Mouse (Mus musculus) G1E (cell line): ENCODE results near the gene Olfr670. TPM values are rescaled to one million over a fixed set of nuclear protein-coding genes. Genes with fewer than 3 reads are reported as not detected.
"Not testable (repeated sequence)": the region's sequence is repeated elsewhere in the genome, so short reads cannot be mapped to it uniquely, and the experiment has no call there.

Experiments used
- ATAC-seq: 2 replicates; pipeline ENCODE4 v1.8.0; 2016; ENCODE audit warnings: mild to moderate bottlenecking; ENCODE audit not compliant: insufficient number of reproducible peaks, poor library complexity, low FRiP score, severe bottlenecking; ENCODE audit errors: extremely low read depth
- DNase-seq: peaks from one replicate; pipeline ENCODE4 v3.0.0; 2012; ENCODE audit warnings: low spot score
- H3K27me3 ChIP-seq: 2 replicates; pipeline ENCODE4 v1.6.1; 2012; ENCODE audit warnings: mild to moderate bottlenecking, low read length, inconsistent platforms; ENCODE audit not compliant: insufficient read depth
- H3K36me3 ChIP-seq: replicated peaks from 2 replicates; pipeline ENCODE3; 2012; ENCODE audit warnings: mild to moderate bottlenecking, inconsistent platforms
- H3K4me1 ChIP-seq: 2 replicates; pipeline ENCODE4 v1.6.1; 2012; ENCODE audit warnings: low read depth, low read length, inconsistent platforms, mixed read lengths; ENCODE audit not compliant: insufficient read depth
- H3K4me3 ChIP-seq: 2 replicates; pipeline ENCODE4 v1.5.1; 2012; ENCODE audit warnings: low read depth, mild to moderate bottlenecking, inconsistent platforms, low read length, moderate library complexity, mixed read lengths
- H3K9me3 ChIP-seq: replicated peaks from 2 replicates; pipeline ENCODE4 v1.6.1; 2012; ENCODE audit warnings: inconsistent platforms
- CTCF ChIP-seq: IDR thresholded peaks from 2 replicates; pipeline ENCODE4 v1.5.1; 2012; ENCODE audit warnings: low read depth, low read length, inconsistent platforms, mixed read lengths
- GATA1 ChIP-seq: IDR thresholded peaks from 2 replicates; pipeline ENCODE4 v1.6.1; 2012; ENCODE audit warnings: borderline replicate concordance, low read length, inconsistent platforms, mixed read lengths
- GATA2 ChIP-seq: IDR thresholded peaks from 2 replicates; pipeline ENCODE4 v1.6.1; 2012; ENCODE audit warnings: low read depth, low read length, inconsistent platforms, borderline replicate concordance
- POLR2AphosphoS5 ChIP-seq: IDR thresholded peaks from 2 replicates; pipeline ENCODE4 v1.6.1; 2012; ENCODE audit warnings: low read depth, low read length, inconsistent platforms; ENCODE audit not compliant: insufficient replicate concordance
- TAL1 ChIP-seq: conservative IDR thresholded peaks from 2 replicates; pipeline ENCODE4 v1.6.1; 2012; ENCODE audit warnings: low read depth, low read length, inconsistent platforms, mixed read lengths
- polyA plus RNA-seq: library from polyadenylated mRNA; stranded (reverse); fragments of >175 nt; gene quantifications from 2 replicates; pipeline ENCODE4 v1.2.3, GENCODE M21; 2012
- total RNA-seq, 2 experiments: library from RNA; stranded (forward) in 1 of 2; stranded (reverse) in 1 of 2; fragments of 200-1000 nt in 1 of 2; fragments of >200 nt in 1 of 2; fragmentation: Nextera tagmentation in 1 of 2; gene quantifications; 2 replicates each; pipeline ENCODE4 v1.2.3; 2014 to 2017

Olfr670 gene
- total RNA-seq (2014; fragmentation: Nextera tagmentation) (not detected in 2 replicates), total RNA-seq (2017) (under 0.01 and 0.12 TPM in 2 replicates), polyA plus RNA-seq (not detected in 2 replicates)

- no peaks in the 10 kb centered on the region for H3K4me1 ChIP-seq
- H3K4me3 ChIP-seq, result no peak within 1 kb of the TSS
- H3K36me3 ChIP-seq, result no peaks in the 10 kb centered on the region
- no peaks in the 10 kb centered on the region for H3K27me3 ChIP-seq
- TF ChIP-seq GATA2 (no peak), POLR2AphosphoS5 (no peak), GATA1 (no peak), CTCF (no peak), TAL1 (no peak)
- DNase-seq (no peak), ATAC-seq (no peak)
- no peaks in the 10 kb centered on the region for H3K9me3 ChIP-seq
Measured at GRCm38 (mm10) chr7:104962520-104962919, at the start of gene Olfr670. Olfr670 (minus strand) TSS chr7:104962620.

- DNase-seq (no peak), ATAC-seq (no peak)
- Histone ChIP-seq H3K4me1 (no peaks in the 10 kb centered on the region), H3K4me3 (no peak within 1 kb of the TSS), H3K27me3 (no peaks in the 10 kb centered on the region), H3K9me3 (no peaks in the 10 kb centered on the region), H3K36me3 (no peaks in the 10 kb centered on the region)
- no peak for TF ChIP-seq GATA2
- TF ChIP-seq TAL1, result no peak
- TF ChIP-seq POLR2AphosphoS5, result no peak
- TF ChIP-seq GATA1, result no peak
- TF ChIP-seq CTCF, result no peak
Measured at GRCm38 (mm10) chr7:105001929-105002328, 39.5 kb upstream of the Olfr670 start, which contains the start of gene Olfr672. Olfr672 (minus strand) TSS chr7:105002029.

- TF ChIP-seq GATA1 (no peak), CTCF (no peak), TAL1 (no peak), POLR2AphosphoS5 (no peak), GATA2 (no peak)
- ATAC-seq (no peak), DNase-seq (no peak)
- Histone ChIP-seq H3K4me1 (no peaks in the 10 kb centered on the region), H3K4me3 (no peak within 1 kb of the TSS), H3K9me3 (no peaks in the 10 kb centered on the region), H3K27me3 (no peaks in the 10 kb centered on the region), H3K36me3 (no peaks in the 10 kb centered on the region)
Measured at GRCm38 (mm10) chr7:104979026-104979425, 16.6 kb upstream of the Olfr670 start, which contains the start of gene Olfr671. Olfr671 (minus strand) TSS chr7:104979126.

GRCm38 (mm10) chr7:104972507-104972906 is 10.1 kb upstream of the Olfr670 start:
- not testable (repeated sequence) for H3K27me3 ChIP-seq, ATAC-seq, DNase-seq, H3K4me1 ChIP-seq, H3K4me3 ChIP-seq, H3K36me3 ChIP-seq, H3K9me3 ChIP-seq

- H3K27me3 ChIP-seq, DNase-seq, H3K36me3 ChIP-seq, H3K9me3 ChIP-seq, H3K4me1 ChIP-seq, H3K4me3 ChIP-seq: not testable (repeated sequence)
- peak; percentile 54; the same call in 1 of the 2 replicates for ATAC-seq
Measured at GRCm38 (mm10) chr7:104950234-104950633, 12.2 kb downstream of the Olfr670 start.

GRCm38 (mm10) chr7:104933940-104934339 is 28.5 kb downstream of the Olfr670 start, which contains the start of gene Olfr669:
Olfr669 (plus strand) TSS chr7:104934240.
- Histone ChIP-seq H3K27me3 (no peaks in the 10 kb centered on the region), H3K4me1 (no peaks in the 10 kb centered on the region), H3K4me3 (no peak within 1 kb of the TSS), H3K9me3 (no peaks in the 10 kb centered on the region; the same call in 1 of the 2 replicates), H3K36me3 (no peaks in the 10 kb centered on the region)
- TF ChIP-seq CTCF, result no peak
- no peak for TF ChIP-seq TAL1
- no peak for TF ChIP-seq GATA1
- no peak for ATAC-seq
- DNase-seq, result no peak

- TF ChIP-seq POLR2AphosphoS5 (no peak), TAL1 (no peak), GATA2 (no peak), GATA1 (no peak), CTCF (no peak)
- ATAC-seq (no peak), DNase-seq (no peak)
- Histone ChIP-seq H3K4me1 (no peaks in the 10 kb centered on the region), H3K9me3 (no peaks in the 10 kb centered on the region; the same call in 1 of the 2 replicates), H3K36me3 (no peaks in the 10 kb centered on the region), H3K27me3 (no peaks in the 10 kb centered on the region), H3K4me3 (no peak within 1 kb of the TSS)
Measured at GRCm38 (mm10) chr7:104927957-104928356, 34.5 kb downstream of the Olfr670 start, which contains the start of gene Olfr668. Olfr668 (minus strand) TSS chr7:104928057.
